Mouse (Mus musculus) small intestine, adult 2 months (tissue): ENCODE data around the gene Amotl1.

ENCODE experiments used
- CTCF ChIP-seq: fragments of 200-500 bp; IDR thresholded peaks from 2 replicates; pipeline ENCODE4 v1.5.1; 2012; ENCODE audit warnings: low read depth, mild to moderate bottlenecking, control low read depth, inconsistent platforms, low read length, moderate library complexity, mixed read lengths; ENCODE audit not compliant: insufficient replicate concordance, insufficient read length; ENCODE audit errors: extremely low read depth
- POLR2A ChIP-seq: fragments of 200-500 bp; IDR thresholded peaks from 2 replicates; pipeline ENCODE4 v1.6.1; 2012; ENCODE audit warnings: low read depth, mild to moderate bottlenecking, control low read depth, inconsistent platforms, low read length, moderate library complexity

DNA sequence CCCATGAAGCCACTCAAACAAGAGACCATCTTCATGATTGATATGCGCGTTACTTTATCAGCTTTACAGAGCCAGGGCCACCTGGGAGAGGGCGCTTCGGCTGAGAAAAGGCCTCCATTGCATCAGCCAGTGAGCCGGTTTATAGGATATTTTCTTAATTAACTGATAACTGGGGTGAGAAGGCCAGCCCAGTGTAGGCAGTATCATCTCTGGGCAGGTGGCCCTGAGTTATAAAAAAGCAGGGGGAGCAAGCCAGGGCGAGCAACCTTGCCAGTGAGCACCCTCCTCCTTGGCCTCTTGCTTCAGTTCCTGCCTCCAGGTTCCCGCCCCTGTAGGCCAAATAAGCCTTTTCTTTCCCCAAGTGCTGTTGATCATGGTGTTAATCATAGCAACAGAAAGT, 81.5 kb downstream of the Amotl1 start:
- TF ChIP-seq POLR2A (no peak), CTCF (no peak)
